Mouse (Mus musculus) midbrain, embryonic 11.5 days (tissue): ENCODE measurements around the gene Lgals2. TPM values are rescaled to one million over a fixed set of nuclear protein-coding genes. Genes with fewer than 3 reads are reported as not detected.

Experiments
- ATAC-seq: fragments of 200-750 bp; cut with Nextera tagmentation; 2 replicates; pipeline ENCODE4 v1.8.0; 2017; ENCODE audit warnings: moderate TSS enrichment, moderate library complexity; ENCODE audit not compliant: low FRiP score
- DNase-seq: peaks from one replicate; pipeline ENCODE4 v3.0.0; 2015; ENCODE audit warnings: low spot score; ENCODE audit errors: missing footprints
- H3K27ac ChIP-seq: fragments of 300-500 bp; sonication (generic); 2 replicates; pipeline ENCODE4 v1.5.1; 2014; ENCODE audit warnings: low read depth, low read length
- H3K27me3 ChIP-seq: fragments of 300-500 bp; sonication (generic); 2 replicates; pipeline ENCODE4 v1.6.1; 2014; ENCODE audit warnings: mild to moderate bottlenecking, low read length, moderate library complexity, mixed read lengths; ENCODE audit not compliant: control insufficient read depth, insufficient read depth
- H3K36me3 ChIP-seq: fragments of 300-500 bp; sonication (generic); 2 replicates; pipeline ENCODE4 v1.6.1; 2014; ENCODE audit warnings: mild to moderate bottlenecking, low read length, moderate library complexity, mixed read lengths; ENCODE audit not compliant: control insufficient read depth, insufficient read depth
- H3K4me1 ChIP-seq: fragments of 300-500 bp; sonication (generic); 2 replicates; pipeline ENCODE4 v1.6.1; 2014; ENCODE audit warnings: low read length; ENCODE audit not compliant: control insufficient read depth, insufficient read depth
- H3K4me2 ChIP-seq: fragments of 300-500 bp; sonication (generic); 2 replicates; pipeline ENCODE4 v1.6.1; 2014; ENCODE audit warnings: mild to moderate bottlenecking, moderate library complexity
- H3K4me3 ChIP-seq: fragments of 300-500 bp; sonication (generic); 2 replicates; pipeline ENCODE4 v1.5.1; 2014; ENCODE audit warnings: low read depth, low read length
- H3K9ac ChIP-seq: fragments of 300-500 bp; sonication (generic); 2 replicates; pipeline ENCODE4 v1.6.1; 2014; ENCODE audit warnings: low read length
- H3K9me3 ChIP-seq: fragments of 300-500 bp; sonication (generic); 2 replicates; pipeline ENCODE4 v1.6.1; 2016; ENCODE audit warnings: low read length; ENCODE audit not compliant: control insufficient read depth
- WGBS: fragments of 180-500 bp; shearing (Covaris S2); extraction: QIAGEN DNeasy Blood & Tissue Kit; methylation state at CpG from one replicate; pipeline ENCODE4 v1.1.7; 2014; 5-methylcytosine and 5-hydroxymethylcytosine counted together
- polyA plus RNA-seq: library from polyadenylated mRNA; unstranded; fragments of >200 nt; fragmentation: Nextera tagmentation; extraction: Ambion mirVana; gene quantifications from 2 replicates; pipeline ENCODE4 v1.2.1, GENCODE M21; 2014

Gene Lgals2
- polyA plus RNA-seq, 1 experiment from 2014 or later: not detected

- Histone ChIP-seq H3K27me3 (no peaks in the 10 kb centered on the region), H3K36me3 (no peaks in the 10 kb centered on the region), H3K4me3 (no peak overlapping the region), H3K9ac (no peak overlapping the region), H3K4me1 (peaks cover 26% of the 10 kb centered on the region), H3K4me2 (no peak overlapping the region), H3K9me3 (no peaks in the 10 kb centered on the region), H3K27ac (0 out of 2 replicates have a peak overlapping the region, but pooled peaks have one; percentile 59)
- DNase-seq (peak; percentile 85), ATAC-seq (0 out of 2 replicates have a peak, but pooled peaks have one; percentile 8)
- WGBS: 93% methylated on average over 3 of the region's 3 CpGs
Measured at GRCm38 (mm10) chr15:78833582-78833981, 21.7 kb downstream of the Lgals2 start.

- WGBS: 6% methylated on average over 14 of the region's 14 CpGs
- peak; percentile 72 for ATAC-seq
- Histone ChIP-seq H3K27me3 (no peaks in the 10 kb centered on the region), H3K4me3 (no peak overlapping the region), H3K9ac (peak overlapping the region; percentile 64), H3K36me3 (no peaks in the 10 kb centered on the region), H3K4me1 (peaks cover 26% of the 10 kb centered on the region), H3K4me2 (peak overlapping the region; percentile 1; the same call in 1 of the 2 replicates), H3K27ac (peak overlapping the region; percentile 59), H3K9me3 (no peaks in the 10 kb centered on the region)
- peak; percentile 90 for DNase-seq
Measured at GRCm38 (mm10) chr15:78832701-78833123, 22.6 kb downstream of the Lgals2 start.

GRCm38 (mm10) chr15:78831720-78832657 is 23.3 kb downstream of the Lgals2 start:
- no peaks in the 10 kb centered on the region for H3K9me3 ChIP-seq
- H3K4me3 ChIP-seq: no peak overlapping the region
- H3K9ac ChIP-seq: peak overlapping the region; percentile 64
- 0 out of 2 replicates have a peak, but pooled peaks cover 2% of the 10 kb centered on the region for H3K27me3 ChIP-seq
- ATAC-seq: peak; percentile 49
- peak overlapping the region; percentile 59 for H3K27ac ChIP-seq
- H3K36me3 ChIP-seq: no peaks in the 10 kb centered on the region
- H3K4me1 ChIP-seq: peaks cover 26% of the 10 kb centered on the region
- H3K4me2 ChIP-seq: peak overlapping the region; percentile 1; the same call in 1 of the 2 replicates
- no peak for DNase-seq
- 61% methylated on average over 19 of the region's 19 CpGs for WGBS

DNA sequence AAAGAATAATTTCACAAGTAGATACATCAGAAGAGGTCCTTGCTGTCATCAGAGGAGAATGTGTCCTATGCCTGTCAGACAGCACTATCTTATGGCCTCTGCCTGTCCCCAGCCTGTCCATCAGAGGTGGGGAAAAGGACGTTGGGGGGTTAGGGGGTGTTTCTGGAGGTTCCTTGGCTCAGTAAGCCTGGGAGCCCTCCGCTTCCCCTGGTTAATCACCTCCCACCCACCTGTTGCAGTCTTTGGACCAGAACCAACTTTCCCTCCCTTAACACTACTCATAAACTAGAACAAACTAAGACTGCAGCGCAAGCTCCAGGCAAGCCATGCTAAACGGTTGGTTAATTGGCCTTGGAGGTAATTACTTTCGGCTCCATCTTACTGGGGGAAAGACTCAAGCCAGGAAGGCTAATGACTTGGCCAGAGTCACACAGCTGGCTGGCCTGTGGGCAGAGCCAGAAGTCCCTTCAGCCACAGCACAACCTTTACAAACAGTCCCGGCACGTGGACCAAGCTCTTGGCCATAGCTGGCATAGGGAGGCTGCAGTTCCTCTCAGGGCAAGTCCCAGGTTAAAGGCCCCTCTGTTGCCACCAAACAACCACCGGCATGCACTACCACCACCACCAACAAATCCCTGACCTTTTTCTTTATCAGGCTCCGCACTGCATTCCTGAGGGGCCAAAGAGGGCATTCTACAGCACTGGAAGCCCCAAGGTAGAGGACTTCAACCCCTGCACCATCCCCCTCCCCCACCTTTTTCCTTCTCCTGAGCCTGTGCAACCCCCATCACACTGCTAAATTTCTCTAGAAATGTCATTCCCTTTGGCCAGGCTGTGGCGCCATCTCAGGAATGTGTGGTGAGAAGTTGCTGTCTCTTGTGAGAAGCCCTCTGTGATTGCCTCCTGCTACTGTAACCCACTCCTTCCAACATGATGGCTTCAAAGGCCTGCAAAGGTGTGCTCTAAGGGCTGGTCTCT is 24.3 kb downstream of the Lgals2 start:
- DNase-seq (no peak), ATAC-seq (no peak)
- 77% methylated on average over 10 of the region's 10 CpGs for WGBS
- Histone ChIP-seq H3K4me3 (no peak overlapping the region), H3K27me3 (0 out of 2 replicates have a peak, but pooled peaks cover 2% of the 10 kb centered on the region), H3K9ac (no peak overlapping the region), H3K9me3 (no peaks in the 10 kb centered on the region), H3K27ac (no peak overlapping the region), H3K4me1 (peaks cover 23% of the 10 kb centered on the region), H3K4me2 (no peak overlapping the region), H3K36me3 (no peaks in the 10 kb centered on the region)

DNA sequence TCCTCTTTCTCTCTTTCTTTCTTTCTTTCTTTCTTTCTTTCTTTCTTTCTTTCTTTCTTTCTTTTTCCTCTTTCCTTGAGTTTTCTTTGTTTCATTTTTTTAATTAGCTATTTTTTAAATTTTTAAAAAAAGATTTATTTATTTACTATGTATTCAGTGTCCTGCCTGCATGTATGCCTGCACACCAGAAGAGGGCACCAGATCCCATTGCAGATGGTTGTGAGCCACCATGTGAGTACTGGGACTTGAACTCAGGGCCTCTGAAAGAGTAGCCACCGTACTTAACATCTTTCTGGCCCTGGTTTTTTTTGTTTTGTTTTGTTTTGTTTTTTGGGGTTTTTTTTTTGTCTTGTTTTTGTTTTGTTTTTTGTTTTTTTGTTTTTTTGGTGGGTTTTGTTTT is 25.7 kb downstream of the Lgals2 start:
- H3K4me1 ChIP-seq: peaks cover 12% of the 10 kb centered on the region
- ATAC-seq (no peak), DNase-seq (no peak)
- H3K36me3 ChIP-seq: no peaks in the 10 kb centered on the region
- H3K4me2 ChIP-seq: no peak overlapping the region
- no peaks in the 10 kb centered on the region for H3K9me3 ChIP-seq
- H3K27ac ChIP-seq: no peak overlapping the region
- 86% methylated on average over 1 of the region's 1 CpGs for WGBS
- H3K27me3 ChIP-seq: 0 out of 2 replicates have a peak, but pooled peaks cover 2% of the 10 kb centered on the region
- no peak overlapping the region for H3K9ac ChIP-seq
- no peak overlapping the region for H3K4me3 ChIP-seq

- ATAC-seq: no peak
- H3K36me3 ChIP-seq: no peaks in the 10 kb centered on the region
- H3K9me3 ChIP-seq: no peaks in the 10 kb centered on the region
- WGBS: 32% methylated on average over 5 of the region's 5 CpGs
- peaks cover 12% of the 10 kb centered on the region for H3K4me1 ChIP-seq
- no peak overlapping the region for H3K9ac ChIP-seq
- H3K4me2 ChIP-seq: no peak overlapping the region
- 0 out of 2 replicates have a peak, but pooled peaks cover 2% of the 10 kb centered on the region for H3K27me3 ChIP-seq
- no peak overlapping the region for H3K4me3 ChIP-seq
- DNase-seq: no peak
- H3K27ac ChIP-seq: no peak overlapping the region
Measured at GRCm38 (mm10) chr15:78828315-78828714, 27.0 kb downstream of the Lgals2 start.

DNA sequence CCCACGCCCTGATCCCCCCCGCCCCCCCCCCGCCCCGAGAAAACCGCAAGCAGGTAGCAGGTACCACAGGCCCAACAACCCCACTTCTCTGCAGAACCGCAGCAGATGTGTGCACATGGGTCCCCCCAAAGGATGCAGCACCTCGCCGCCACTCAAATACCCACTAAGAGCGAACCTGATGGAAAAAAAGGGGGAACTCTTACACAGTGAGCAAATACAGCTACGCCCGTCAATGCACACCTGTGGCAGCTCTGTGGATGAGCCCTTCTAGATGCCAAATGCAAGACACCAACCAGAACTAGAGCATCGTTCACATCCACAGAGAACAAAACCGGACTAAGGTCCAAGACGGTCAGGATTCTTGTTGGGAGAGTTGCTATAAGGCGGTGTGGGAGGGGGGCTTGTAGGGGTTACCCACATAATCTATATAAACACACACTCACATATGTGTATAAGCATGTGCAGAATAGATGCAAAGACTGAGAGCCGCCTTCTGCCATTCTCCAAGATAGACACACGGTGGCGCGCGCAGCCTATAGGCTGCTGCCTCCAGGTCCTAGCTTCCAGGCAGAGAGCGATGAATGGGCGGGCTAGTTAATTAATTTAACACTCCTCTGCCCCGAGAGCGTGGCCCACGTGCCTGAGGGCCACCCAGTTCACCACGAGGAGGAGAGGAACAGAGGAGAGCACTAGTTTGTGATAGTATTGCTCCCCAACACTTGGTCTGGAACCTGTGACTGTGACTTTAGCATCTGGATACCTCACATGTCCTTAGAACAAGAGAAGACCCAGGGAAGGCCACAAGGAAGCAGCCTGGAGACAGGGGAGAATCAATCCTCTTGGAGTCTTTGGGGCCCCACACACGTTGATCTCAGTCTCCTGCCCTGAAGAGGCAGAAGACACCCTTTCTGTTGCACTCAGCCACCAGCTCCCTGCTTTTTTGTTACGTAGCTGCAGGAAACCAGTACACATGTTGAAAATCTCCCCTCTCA is 28.8 kb downstream of the Lgals2 start:
- Histone ChIP-seq H3K27me3 (0 out of 2 replicates have a peak, but pooled peaks cover 2% of the 10 kb centered on the region), H3K4me3 (no peak overlapping the region), H3K9me3 (no peaks in the 10 kb centered on the region), H3K36me3 (no peaks in the 10 kb centered on the region), H3K4me2 (no peak overlapping the region), H3K9ac (no peak overlapping the region), H3K27ac (no peak overlapping the region), H3K4me1 (no peaks in the 10 kb centered on the region)
- ATAC-seq (peak; percentile 66; the same call in 1 of the 2 replicates), DNase-seq (peak; percentile 94)
- 26% methylated on average over 28 of the region's 28 CpGs for WGBS

DNA sequence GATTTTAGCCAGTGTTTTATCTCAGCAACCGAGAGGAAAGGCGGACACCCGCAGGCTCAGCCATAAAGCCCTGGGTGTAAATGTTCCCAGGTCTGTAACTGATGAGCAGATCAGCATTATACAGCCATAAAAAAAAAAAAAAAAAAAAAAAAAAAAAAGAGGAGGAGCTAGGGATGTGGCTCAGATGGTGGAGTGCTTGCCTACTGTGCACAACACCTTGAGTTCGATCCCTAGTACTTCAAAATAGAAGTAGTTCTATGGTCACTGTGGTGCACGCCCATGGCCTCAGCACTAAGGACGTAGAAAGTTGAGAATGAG is 39.3 kb downstream of the Lgals2 start:
- no peak overlapping the region for H3K4me3 ChIP-seq
- no peaks in the 10 kb centered on the region for H3K4me1 ChIP-seq
- WGBS: 78% methylated on average over 6 of the region's 6 CpGs
- H3K9ac ChIP-seq: no peak overlapping the region
- no peaks in the 10 kb centered on the region for H3K36me3 ChIP-seq
- no peaks in the 10 kb centered on the region for H3K27me3 ChIP-seq
- no peak for DNase-seq
- H3K27ac ChIP-seq: no peak overlapping the region
- ATAC-seq: no peak
- no peak overlapping the region for H3K4me2 ChIP-seq
- H3K9me3 ChIP-seq: no peaks in the 10 kb centered on the region
